Mouse (Mus musculus) hindbrain, embryonic 14.5 days (tissue): ENCODE results near the gene Rimbp3. TPM values are rescaled to one million over a fixed set of nuclear protein-coding genes. Genes with fewer than 3 reads are reported as not detected.

Experiments
- ATAC-seq: fragments of 200-750 bp; cut with Nextera tagmentation; 2 replicates; pipeline ENCODE4 v1.8.0; 2017; ENCODE audit warnings: moderate number of reproducible peaks, mild to moderate bottlenecking, moderate TSS enrichment, moderate library complexity; ENCODE audit not compliant: low FRiP score
- DNase-seq: peaks from one replicate; pipeline ENCODE4 v3.0.0-alpha.2; 2015; ENCODE audit warnings: low spot score
- H3K27ac ChIP-seq: fragments of 300-500 bp; sonication (generic); 2 replicates; pipeline ENCODE4 v1.5.1; 2014; ENCODE audit warnings: mild to moderate bottlenecking, moderate library complexity
- H3K27me3 ChIP-seq: fragments of 300-500 bp; sonication (generic); 2 replicates; pipeline ENCODE4 v1.6.1; 2014; ENCODE audit warnings: mild to moderate bottlenecking, low read length, mixed read lengths; ENCODE audit not compliant: control insufficient read depth, insufficient read depth
- H3K36me3 ChIP-seq: fragments of 300-500 bp; sonication (generic); replicated peaks from 2 replicates; pipeline ENCODE4 v1.6.1; 2014; ENCODE audit not compliant: control insufficient read depth, insufficient read depth
- H3K4me1 ChIP-seq: fragments of 300-500 bp; sonication (generic); replicated peaks from 2 replicates; pipeline ENCODE4 v1.6.1; 2014; ENCODE audit warnings: antibody characterized with exemption, low read length, mixed read lengths; ENCODE audit not compliant: control insufficient read depth, insufficient read depth
- H3K4me2 ChIP-seq: fragments of 300-500 bp; sonication (generic); replicated peaks from 2 replicates; pipeline ENCODE4 v1.6.1; 2014; ENCODE audit warnings: mild to moderate bottlenecking, moderate library complexity
- H3K4me3 ChIP-seq: fragments of 300-500 bp; sonication (generic); replicated peaks from 2 replicates; pipeline ENCODE4 v1.5.1; 2014; ENCODE audit warnings: mild to moderate bottlenecking, low read length
- H3K9ac ChIP-seq: fragments of 300-500 bp; sonication (generic); 2 replicates; pipeline ENCODE4 v1.6.1; 2014
- H3K9me3 ChIP-seq: fragments of 300-500 bp; sonication (generic); 2 replicates; pipeline ENCODE4 v1.6.1; 2016; ENCODE audit warnings: low read length; ENCODE audit not compliant: control insufficient read depth
- WGBS: fragments of 180-500 bp; shearing (Covaris S2); extraction: QIAGEN DNeasy Blood & Tissue Kit; methylation state at CpG from one replicate; pipeline ENCODE4 v1.1.7; 2014; 5-methylcytosine and 5-hydroxymethylcytosine counted together
- polyA plus RNA-seq: library from polyadenylated mRNA; unstranded; fragments of >200 nt; fragmentation: Nextera tagmentation; extraction: Ambion mirVana; gene quantifications from 2 replicates; pipeline ENCODE4 v1.2.1, GENCODE M21; 2014

Gene Rimbp3
- polyA plus RNA-seq, 1 experiment from 2014 or later: 2.0 TPM

DNA sequence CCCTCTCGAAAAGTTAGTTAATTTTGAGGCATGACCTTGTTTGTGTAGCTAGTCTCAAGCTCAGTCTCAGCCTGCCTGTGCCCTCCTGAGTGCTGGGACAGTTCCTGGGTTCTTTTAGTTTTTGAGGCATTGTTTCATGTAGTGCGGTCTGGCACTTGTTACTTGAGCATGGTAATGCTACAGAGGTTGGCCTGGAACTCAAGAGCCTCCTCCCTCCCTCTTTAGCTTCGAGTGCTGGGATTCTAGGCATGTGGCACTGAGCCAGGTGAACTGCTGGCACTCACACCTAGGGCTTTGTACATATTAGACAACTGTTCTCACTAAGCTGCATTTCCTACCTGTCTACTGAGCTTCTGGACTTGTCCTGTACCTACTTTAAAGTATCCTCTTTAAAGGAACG, 39.3 kb downstream of the Rimbp3 start:
- H3K36me3 ChIP-seq: no peaks in the 10 kb centered on the region
- no peak overlapping the region for H3K4me2 ChIP-seq
- H3K9me3 ChIP-seq: no peaks in the 10 kb centered on the region
- no peaks in the 10 kb centered on the region for H3K27me3 ChIP-seq
- no peak overlapping the region for H3K4me3 ChIP-seq
- peaks cover 14% of the 10 kb centered on the region for H3K4me1 ChIP-seq
- DNase-seq (peak; percentile 26), ATAC-seq (no peak)
- H3K27ac ChIP-seq: no peak overlapping the region
- H3K9ac ChIP-seq: no peak overlapping the region
- 72% methylated on average over 4 of the region's 4 CpGs for WGBS

DNA sequence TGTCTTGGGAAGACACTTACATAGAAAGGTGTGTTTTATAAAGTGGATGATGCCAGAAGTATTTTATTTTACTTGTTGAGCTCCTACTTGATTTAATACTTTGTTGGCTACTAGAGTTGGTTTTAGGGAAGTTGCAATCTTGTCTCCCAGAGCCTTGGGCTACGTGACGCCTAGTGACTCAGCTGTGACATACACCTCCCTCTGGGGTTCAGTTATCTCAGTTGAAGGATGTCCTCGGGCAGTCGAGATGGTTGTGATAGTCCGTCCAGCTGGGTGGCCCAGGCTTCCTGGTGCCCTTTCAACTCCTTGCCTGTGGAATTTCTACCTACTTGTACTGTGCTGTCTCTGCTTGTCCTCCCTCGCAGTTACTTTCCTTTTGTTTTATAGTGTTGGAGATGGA, 40.7 kb downstream of the Rimbp3 start:
- H3K4me1 ChIP-seq: peaks cover 28% of the 10 kb centered on the region
- DNase-seq (no peak), ATAC-seq (no peak)
- no peaks in the 10 kb centered on the region for H3K27me3 ChIP-seq
- H3K4me3 ChIP-seq: no peak overlapping the region
- no peaks in the 10 kb centered on the region for H3K36me3 ChIP-seq
- WGBS: 75% methylated on average over 6 of the region's 6 CpGs
- H3K27ac ChIP-seq: no peak overlapping the region
- H3K9me3 ChIP-seq: no peaks in the 10 kb centered on the region
- H3K4me2 ChIP-seq: no peak overlapping the region
- no peak overlapping the region for H3K9ac ChIP-seq

DNA sequence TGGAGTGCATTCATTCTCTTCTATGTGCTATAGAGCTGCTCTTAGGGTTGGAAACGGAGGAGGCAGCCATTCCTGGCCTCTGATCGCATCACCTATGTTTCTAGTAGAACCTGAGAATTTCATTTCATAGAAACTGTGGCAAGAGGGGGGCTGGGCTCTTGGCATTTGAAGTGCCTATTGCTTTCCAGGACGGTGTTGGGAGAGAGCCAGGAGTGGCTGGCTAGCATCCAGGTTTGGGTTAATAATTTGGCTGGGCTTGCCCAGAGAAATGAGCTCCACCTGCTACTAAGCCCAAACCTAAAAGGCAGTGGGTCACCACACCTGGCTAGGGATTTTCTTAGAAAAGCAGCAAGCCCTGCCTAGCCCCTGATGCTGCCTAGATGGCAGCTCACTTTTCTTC, 43.1 kb downstream of the Rimbp3 start:
- Histone ChIP-seq H3K9ac (no peak overlapping the region), H3K4me3 (no peak overlapping the region), H3K9me3 (no peaks in the 10 kb centered on the region), H3K4me1 (peaks cover 30% of the 10 kb centered on the region), H3K27me3 (no peaks in the 10 kb centered on the region), H3K4me2 (no peak overlapping the region), H3K36me3 (peaks cover 8% of the 10 kb centered on the region; the same call in 1 of the 2 replicates), H3K27ac (no peak overlapping the region)
- DNase-seq: peak; percentile 64
- WGBS: 62% methylated on average over 3 of the region's 3 CpGs
- ATAC-seq: 0 out of 2 replicates have a peak, but pooled peaks have one; percentile 4

DNA sequence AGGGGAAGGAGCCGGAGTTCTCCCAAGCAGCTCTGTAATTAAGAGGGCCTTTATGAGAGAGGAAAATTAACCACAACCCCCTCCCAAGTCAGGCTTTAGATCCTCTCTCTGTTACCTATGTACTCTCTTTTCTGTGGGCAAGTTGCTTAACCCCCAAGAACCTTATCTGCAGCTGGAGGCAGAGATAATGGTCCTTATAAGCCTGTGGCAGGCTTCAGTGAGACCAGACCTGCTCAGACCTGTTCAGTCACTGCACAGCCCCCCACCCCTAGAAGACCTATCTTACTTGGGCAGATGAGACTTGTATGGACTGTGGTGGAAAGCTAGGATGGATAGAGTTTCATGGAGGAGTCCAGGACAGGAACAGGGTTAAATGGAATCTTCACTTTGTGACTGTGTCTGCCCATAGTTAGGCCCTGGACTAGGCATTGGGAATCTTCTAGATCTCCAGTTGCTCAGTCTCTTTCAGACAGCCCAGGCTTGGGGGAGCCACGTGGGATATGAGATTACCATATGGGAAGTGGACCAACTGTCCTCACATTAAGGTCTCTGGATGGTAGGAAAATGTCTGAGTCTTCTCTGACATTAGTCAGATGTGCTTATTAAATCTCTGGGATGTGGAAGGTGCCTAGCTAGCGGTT, 43.8 kb downstream of the Rimbp3 start:
- Histone ChIP-seq H3K9ac (no peak overlapping the region), H3K4me1 (peaks cover 30% of the 10 kb centered on the region), H3K27me3 (no peaks in the 10 kb centered on the region), H3K9me3 (no peaks in the 10 kb centered on the region), H3K36me3 (peaks cover 14% of the 10 kb centered on the region), H3K27ac (no peak overlapping the region), H3K4me3 (no peak overlapping the region), H3K4me2 (no peak overlapping the region)
- whole genome bisulfite sequencing: 79% methylated on average over 3 of the region's 3 CpGs
- ATAC-seq: no peak
- DNase-seq: no peak

DNA sequence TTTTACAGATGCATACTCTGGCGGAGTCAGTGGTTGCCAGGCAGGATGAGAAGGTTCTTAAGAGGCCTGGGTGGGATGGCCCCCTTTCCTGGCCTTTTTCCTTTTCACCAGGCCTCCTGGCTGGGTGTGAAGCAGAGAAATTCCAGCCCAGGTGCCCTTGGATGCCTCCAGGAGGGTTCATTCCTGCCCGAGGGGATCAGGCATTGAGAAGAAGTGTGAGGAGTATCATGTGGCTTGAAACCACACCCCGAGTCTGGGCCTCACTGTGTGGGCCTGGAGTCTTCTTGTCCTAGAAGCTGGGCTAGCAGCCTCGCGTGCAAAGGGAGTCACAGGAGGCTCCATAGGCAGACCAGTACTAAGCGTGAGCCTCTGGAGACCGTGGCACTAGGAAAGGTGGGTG, 44.4 kb downstream of the Rimbp3 start:
- no peak overlapping the region for H3K27ac ChIP-seq
- DNase-seq: no peak

DNA sequence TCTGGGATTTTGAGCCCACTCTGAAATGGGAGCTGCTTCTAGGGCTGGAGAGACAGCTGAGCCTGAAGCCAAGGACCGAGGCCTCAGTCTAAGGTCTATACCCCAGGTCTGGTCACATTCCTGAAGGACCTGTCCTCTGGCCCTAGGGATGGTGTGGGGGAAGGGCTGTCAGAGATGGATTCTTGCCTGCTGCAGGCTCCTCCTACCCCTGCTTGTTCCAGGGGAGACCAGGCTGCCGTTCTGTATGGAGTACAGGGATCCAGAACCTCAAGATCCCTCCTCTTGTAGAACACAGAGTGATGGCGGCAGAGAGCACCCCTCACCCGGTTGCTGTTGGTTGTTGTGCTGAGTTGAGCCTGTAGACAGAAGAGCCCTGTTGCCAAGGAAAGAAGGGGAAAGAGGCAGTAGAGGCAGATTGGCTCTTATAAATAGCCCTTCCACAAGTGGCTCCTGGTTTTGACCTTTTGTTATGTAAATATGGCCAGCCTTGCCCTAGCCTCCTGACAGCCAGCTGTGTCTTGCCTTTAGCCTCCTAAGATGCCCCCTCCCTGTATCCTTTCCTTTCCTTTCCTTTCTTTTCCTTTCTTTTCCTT, 45.7 kb downstream of the Rimbp3 start:
- H3K4me1 ChIP-seq: peaks cover 30% of the 10 kb centered on the region
- DNase-seq (no peak), ATAC-seq (no peak)
- no peak overlapping the region for H3K4me2 ChIP-seq
- no peaks in the 10 kb centered on the region for H3K9me3 ChIP-seq
- 12% methylated on average over 4 of the region's 4 CpGs for WGBS
- peaks cover 33% of the 10 kb centered on the region for H3K36me3 ChIP-seq
- H3K27ac ChIP-seq: no peak overlapping the region
- H3K27me3 ChIP-seq: no peaks in the 10 kb centered on the region
- no peak overlapping the region for H3K4me3 ChIP-seq
- H3K9ac ChIP-seq: no peak overlapping the region

More for the DNA sequence above, 44.4 kb downstream of the Rimbp3 start:
- Histone ChIP-seq H3K36me3 (peaks cover 21% of the 10 kb centered on the region), H3K4me2 (no peak overlapping the region), H3K27me3 (no peaks in the 10 kb centered on the region), H3K4me1 (peaks cover 30% of the 10 kb centered on the region), H3K9me3 (no peaks in the 10 kb centered on the region), H3K4me3 (no peak overlapping the region), H3K9ac (no peak overlapping the region)
- ATAC-seq: no peak
- 66% methylated on average over 7 of the region's 7 CpGs for WGBS

DNA sequence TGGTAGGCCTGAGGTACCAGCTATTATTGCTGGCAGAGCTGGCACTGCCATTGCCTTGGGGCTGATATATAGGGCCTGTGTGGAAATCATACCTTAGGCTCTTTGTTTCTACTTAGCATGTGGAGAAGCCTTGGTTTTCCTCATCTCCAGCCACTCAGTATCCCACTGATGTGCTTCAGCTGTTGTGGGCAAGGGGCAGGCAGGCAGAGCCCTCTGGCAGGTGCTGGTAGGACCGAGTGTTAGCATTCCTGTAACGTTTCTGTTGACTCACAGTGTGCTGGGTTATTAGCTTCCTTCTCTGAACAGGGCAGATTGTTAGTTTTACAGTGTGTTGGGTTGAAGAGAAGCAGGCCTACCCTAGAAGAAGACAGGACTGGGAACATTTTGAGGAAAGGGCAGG, 46.9 kb downstream of the Rimbp3 start:
- DNase-seq: no peak
- no peaks in the 10 kb centered on the region for H3K9me3 ChIP-seq
- ATAC-seq: no peak
- H3K27ac ChIP-seq: no peak overlapping the region
- H3K4me3 ChIP-seq: no peak overlapping the region
- H3K27me3 ChIP-seq: no peaks in the 10 kb centered on the region
- no peak overlapping the region for H3K4me2 ChIP-seq
- no peak overlapping the region for H3K9ac ChIP-seq
- H3K36me3 ChIP-seq: peaks cover 41% of the 10 kb centered on the region
- WGBS: 83% methylated on average over 2 of the region's 2 CpGs
- H3K4me1 ChIP-seq: peaks cover 30% of the 10 kb centered on the region

DNA sequence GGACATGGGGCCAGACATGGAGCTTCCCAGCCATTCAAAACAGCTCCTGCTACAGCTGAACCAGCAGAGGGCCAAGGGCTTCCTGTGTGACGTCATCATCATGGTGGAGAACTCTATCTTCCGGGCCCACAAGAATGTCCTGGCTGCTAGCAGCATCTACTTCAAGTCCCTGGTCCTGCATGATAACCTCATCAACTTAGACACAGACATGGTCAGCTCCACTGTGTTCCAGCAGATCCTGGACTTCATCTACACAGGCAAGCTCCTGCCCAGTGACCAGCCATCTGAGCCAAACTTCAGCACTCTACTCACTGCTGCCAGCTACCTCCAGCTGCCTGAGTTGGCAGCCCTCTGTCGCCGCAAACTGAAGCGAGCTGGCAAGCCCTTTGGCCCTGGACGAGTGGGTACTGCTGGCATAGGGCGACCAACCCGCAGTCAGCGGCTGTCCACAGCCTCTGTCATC, 49.0 kb downstream of the Rimbp3 start:
- peaks cover 59% of the 10 kb centered on the region for H3K36me3 ChIP-seq
- no peak overlapping the region for H3K9ac ChIP-seq
- DNase-seq (no peak), ATAC-seq (0 out of 2 replicates have a peak, but pooled peaks have one; percentile 21)
- no peaks in the 10 kb centered on the region for H3K9me3 ChIP-seq
- H3K4me2 ChIP-seq: no peak overlapping the region
- 90% methylated on average over 9 of the region's 9 CpGs for WGBS
- no peaks in the 10 kb centered on the region for H3K27me3 ChIP-seq
- no peak overlapping the region for H3K4me3 ChIP-seq
- H3K4me1 ChIP-seq: peaks cover 19% of the 10 kb centered on the region
- H3K27ac ChIP-seq: no peak overlapping the region

DNA sequence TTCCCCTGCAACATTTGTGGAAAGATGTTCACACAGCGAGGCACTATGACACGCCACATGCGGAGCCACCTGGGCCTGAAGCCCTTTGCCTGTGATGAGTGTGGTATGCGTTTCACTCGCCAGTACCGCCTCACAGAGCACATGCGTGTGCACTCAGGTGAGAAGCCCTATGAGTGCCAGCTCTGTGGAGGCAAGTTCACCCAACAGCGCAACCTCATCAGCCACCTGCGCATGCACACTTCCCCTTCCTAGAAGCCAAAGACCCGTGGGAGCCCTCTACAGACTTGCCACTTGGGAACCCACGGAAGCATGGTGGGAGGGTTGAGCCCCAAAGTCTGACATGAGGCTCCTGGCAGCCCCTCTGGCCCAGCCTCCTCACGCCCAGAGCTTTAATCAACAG, 50.5 kb downstream of the Rimbp3 start:
- DNase-seq (no peak), ATAC-seq (no peak)
- WGBS: 95% methylated on average over 12 of the region's 12 CpGs
- Histone ChIP-seq H3K9me3 (no peaks in the 10 kb centered on the region), H3K4me2 (no peak overlapping the region), H3K27me3 (no peaks in the 10 kb centered on the region), H3K4me3 (no peak overlapping the region), H3K27ac (no peak overlapping the region), H3K36me3 (peaks cover 61% of the 10 kb centered on the region), H3K4me1 (peaks cover 4% of the 10 kb centered on the region; the same call in 1 of the 2 replicates), H3K9ac (no peak overlapping the region)
